Mouse (Mus musculus) small intestine, adult 2 months (tissue): Measurements from ENCODE around the gene Acvr1. TPM values are rescaled to one million over a fixed set of nuclear protein-coding genes. Genes with fewer than 3 reads are reported as not detected.

ENCODE experiments used
- H3K27ac ChIP-seq: fragments of 200-500 bp; 2 replicates; pipeline ENCODE4 v1.5.1; 2012; ENCODE audit warnings: low read depth, low read length, control low read depth, inconsistent platforms; ENCODE audit not compliant: insufficient read depth
- H3K27me3 ChIP-seq: fragments of 200-500 bp; 2 replicates; pipeline ENCODE4 v1.6.1; 2012; ENCODE audit warnings: mild to moderate bottlenecking, moderate library complexity, low read length, inconsistent platforms; ENCODE audit not compliant: control insufficient read depth, insufficient read depth
- H3K36me3 ChIP-seq: fragments of 200-500 bp; 2 replicates; pipeline ENCODE4 v1.6.1; 2012; ENCODE audit warnings: mild to moderate bottlenecking, low read length, control low read depth, inconsistent platforms; ENCODE audit not compliant: control insufficient read depth, insufficient read depth
- H3K4me1 ChIP-seq: fragments of 200-500 bp; 2 replicates; pipeline ENCODE4 v1.6.1; 2012; ENCODE audit warnings: low read length, inconsistent platforms, mixed read lengths; ENCODE audit not compliant: control insufficient read depth, insufficient read depth, insufficient read length
- H3K4me3 ChIP-seq: fragments of 200-500 bp; 2 replicates; pipeline ENCODE4 v1.5.1; 2012; ENCODE audit warnings: low read depth, mild to moderate bottlenecking, control low read depth, inconsistent platforms, low read length, moderate library complexity
- CTCF ChIP-seq: fragments of 200-500 bp; IDR thresholded peaks from 2 replicates; pipeline ENCODE4 v1.5.1; 2012; ENCODE audit warnings: low read depth, mild to moderate bottlenecking, control low read depth, inconsistent platforms, low read length, moderate library complexity, mixed read lengths; ENCODE audit not compliant: insufficient replicate concordance, insufficient read length; ENCODE audit errors: extremely low read depth
- POLR2A ChIP-seq: fragments of 200-500 bp; IDR thresholded peaks from 2 replicates; pipeline ENCODE4 v1.6.1; 2012; ENCODE audit warnings: low read depth, mild to moderate bottlenecking, control low read depth, inconsistent platforms, low read length, moderate library complexity
- WGBS: fragments of 180-500 bp; shearing (Covaris S2); methylation state at CpG from one replicate; pipeline ENCODE4 v1.1.7; 2018; 5-methylcytosine and 5-hydroxymethylcytosine counted together
- polyA plus RNA-seq: library from polyadenylated mRNA; depleted of rRNA; stranded (reverse); fragments of >200 nt; gene quantifications from 2 replicates; pipeline ENCODE4 v1.2.3, GENCODE M21; 2012; rRNA removed

Gene Acvr1
- 1.2 and 3.1 TPM in 2 replicates for polyA plus RNA-seq

DNA sequence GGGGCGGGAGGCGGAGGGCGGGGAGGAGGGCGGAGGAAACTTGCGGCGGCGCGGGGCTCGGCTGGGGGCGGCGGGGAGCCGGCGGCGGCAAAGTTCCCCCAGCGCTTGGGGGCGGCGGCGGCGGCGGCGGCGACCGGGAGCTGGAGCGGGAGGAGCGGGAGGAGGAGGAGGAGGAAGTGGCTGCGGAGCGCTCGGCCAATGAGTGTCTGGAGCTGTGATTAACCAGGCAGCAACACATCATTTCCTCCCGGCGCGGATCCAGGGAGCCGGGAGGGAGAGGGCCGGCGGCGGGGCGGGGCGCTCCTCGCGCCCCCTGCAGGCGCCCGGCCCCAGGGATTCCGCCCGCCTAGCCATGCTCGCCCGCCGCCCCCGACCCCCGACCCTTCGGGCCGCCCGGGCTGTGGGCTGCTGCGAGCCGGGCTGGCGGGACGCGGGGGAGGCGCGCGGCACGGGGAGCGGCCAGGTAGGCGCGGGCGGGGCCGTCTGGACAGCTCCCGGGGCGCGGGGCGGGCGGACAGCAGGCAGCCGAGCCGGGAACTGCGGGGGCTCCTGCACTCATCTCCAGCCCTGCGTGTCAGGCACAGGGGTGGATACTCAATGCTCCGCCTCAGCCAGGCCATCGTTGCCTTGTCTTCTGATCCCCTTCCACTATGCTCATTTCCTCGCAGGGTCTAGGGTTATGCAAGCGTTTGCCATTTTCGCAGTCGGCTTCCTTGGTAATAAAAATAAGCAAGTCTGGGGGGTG lies at the start of gene Acvr1, which contains the start of gene Upp2:
TSS of gene Acvr1 (minus strand) at position 92 of the 745 bp plus-strand sequence.
TSS of gene Upp2 (plus strand) at position 233 of the 745 bp plus-strand sequence.
- Histone ChIP-seq H3K27ac (peak within 1 kb of the TSS; percentile 53), H3K27me3 (no peaks in the 10 kb centered on the region), H3K4me3 (peak within 1 kb of the TSS; percentile 85), H3K36me3 (no peaks in the 10 kb centered on the region), H3K4me1 (peaks cover 12% of the 10 kb centered on the region)
- TF ChIP-seq CTCF: no peak
- peak; percentile 57; the same call in 1 of the 2 replicates for TF ChIP-seq POLR2A
- WGBS: 2% methylated on average over 67 of the region's 80 CpGs

- WGBS: 87% methylated on average over 5 of the region's 5 CpGs
- no peak for TF ChIP-seq CTCF
- TF ChIP-seq POLR2A: no peak
- Histone ChIP-seq H3K4me1 (no peaks in the 10 kb centered on the region), H3K27me3 (no peaks in the 10 kb centered on the region), H3K4me3 (no peak overlapping the region), H3K27ac (no peak overlapping the region), H3K36me3 (no peaks in the 10 kb centered on the region)
Measured at GRCm38 (mm10) chr2:58615766-58616165, 48.8 kb upstream of the Acvr1 start.

DNA sequence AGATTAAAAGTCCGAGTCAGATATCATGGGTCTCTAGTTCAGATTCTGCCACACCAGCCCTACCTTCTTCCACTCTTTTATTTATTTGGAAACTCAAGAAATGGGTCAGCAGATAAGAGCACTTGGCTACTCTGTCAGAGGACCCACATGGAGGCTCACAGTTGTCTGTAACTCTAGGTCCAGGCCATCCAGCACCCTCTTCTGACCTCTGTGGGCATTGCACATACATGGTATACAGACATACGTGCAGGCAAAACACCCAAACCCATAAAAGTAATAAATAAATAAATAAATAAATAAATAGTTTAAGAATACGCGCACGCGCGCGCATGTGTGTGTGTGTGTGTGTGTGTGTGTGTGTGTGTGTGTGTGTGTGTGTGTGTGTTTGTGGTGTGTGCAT lies 47.9 kb upstream of the Acvr1 start:
- Histone ChIP-seq H3K4me1 (no peaks in the 10 kb centered on the region), H3K27me3 (no peaks in the 10 kb centered on the region), H3K4me3 (no peak overlapping the region), H3K36me3 (no peaks in the 10 kb centered on the region), H3K27ac (no peak overlapping the region)
- TF ChIP-seq CTCF (no peak), POLR2A (no peak)
- 94% methylated on average over 8 of the region's 8 CpGs for WGBS

DNA sequence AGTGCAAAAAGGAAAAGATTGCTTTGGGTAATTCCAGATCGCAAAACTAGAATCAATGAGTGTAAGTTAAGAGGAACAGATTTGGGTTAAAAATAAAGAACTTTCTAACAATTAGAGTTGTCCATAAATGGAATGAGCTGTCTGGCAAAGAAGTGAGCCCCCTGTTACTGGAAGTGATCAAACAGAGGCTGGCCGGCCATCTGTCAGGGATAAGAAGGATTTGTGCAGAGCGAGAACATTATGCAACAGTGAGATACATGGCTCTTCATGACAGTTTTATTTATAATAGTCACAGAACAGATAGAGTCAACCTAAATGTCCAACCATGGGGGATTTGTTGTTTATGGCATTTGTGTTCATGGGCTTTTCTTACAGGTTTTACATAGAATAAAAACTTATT lies 46.8 kb upstream of the Acvr1 start:
- no peaks in the 10 kb centered on the region for H3K4me1 ChIP-seq
- no peak overlapping the region for H3K4me3 ChIP-seq
- H3K27me3 ChIP-seq: no peaks in the 10 kb centered on the region
- no peak for TF ChIP-seq CTCF
- TF ChIP-seq POLR2A: no peak
- no peaks in the 10 kb centered on the region for H3K36me3 ChIP-seq
- 86% methylated on average over 3 of the region's 3 CpGs for WGBS
- H3K27ac ChIP-seq: no peak overlapping the region

- Histone ChIP-seq H3K36me3 (no peaks in the 10 kb centered on the region), H3K4me1 (no peaks in the 10 kb centered on the region), H3K27ac (no peak overlapping the region), H3K27me3 (no peaks in the 10 kb centered on the region), H3K4me3 (no peak overlapping the region)
- TF ChIP-seq CTCF (no peak), POLR2A (no peak)
- 95% methylated on average over 3 of the region's 3 CpGs for WGBS
Measured at GRCm38 (mm10) chr2:58604791-58605190, 37.8 kb upstream of the Acvr1 start.

- Histone ChIP-seq H3K27ac (no peak overlapping the region), H3K36me3 (no peaks in the 10 kb centered on the region), H3K4me1 (no peaks in the 10 kb centered on the region), H3K27me3 (no peaks in the 10 kb centered on the region), H3K4me3 (no peak overlapping the region)
- TF ChIP-seq POLR2A (no peak), CTCF (no peak)
- 85% methylated on average over 3 of the region's 3 CpGs for WGBS
Measured at GRCm38 (mm10) chr2:58603379-58603778, 36.4 kb upstream of the Acvr1 start.

- Histone ChIP-seq H3K4me3 (no peak overlapping the region), H3K27ac (no peak overlapping the region), H3K27me3 (no peaks in the 10 kb centered on the region), H3K36me3 (no peaks in the 10 kb centered on the region), H3K4me1 (no peaks in the 10 kb centered on the region)
- 89% methylated on average over 4 of the region's 4 CpGs for WGBS
- TF ChIP-seq POLR2A (no peak), CTCF (no peak)
Measured at GRCm38 (mm10) chr2:58601382-58601781, 34.4 kb upstream of the Acvr1 start.
